Mouse (Mus musculus): ENCODE measurements around the gene Tmigd3.

GRCm38 (mm10) chr3:105888961-105889360 is 18.3 kb downstream of the Tmigd3 start:
- TF ChIP-seq POLR2A (IDR thresholded peaks at IDR 0.05; ENCODE audit: control insufficient read depth, extremely low read depth, insufficient read depth, low read length, poor library complexity) = no peak
- no peak for TF ChIP-seq CTCF (IDR thresholded peaks at IDR 0.05; ENCODE audit: borderline replicate concordance, control insufficient read depth, extremely low read depth, insufficient read depth, low read length, poor library complexity)
